Mouse (Mus musculus) adrenal gland, postnatal 4 days (tissue): ENCODE measurements around the gene E130309D02Rik. TPM values are rescaled to one million over a fixed set of nuclear protein-coding genes. Genes with fewer than 3 reads are reported as not detected.

Experiments used
- DNase-seq, 2 experiments: peaks; one replicate each; pipeline ENCODE4 v3.0.0; 2021 to 2022; ENCODE audit warnings: low spot score in 2 of 2, mixed read lengths in 2 of 2
- long read RNA-seq, 2 experiments: library from polyadenylated mRNA; stranded (forward); transcript quantifications; one replicate each; pipeline ENCODE4 v2.0.0; 2021
- total RNA-seq, 2 experiments: library from RNA; stranded (reverse); gene quantifications; 2 replicates each; pipeline ENCODE4 v1.2.3; 2021

E130309D02Rik gene
- total RNA-seq, result 10 to 100 TPM; 29.5 to 30.9 TPM
- long read RNA-seq, experiment 1, transcript E130309D02Rik-201 (6 exons, 2,208 nt), result major isoform, 20 of 30 reads
- long read RNA-seq, experiment 1, partial matches to known transcripts, result 0 of 30 reads
- long read RNA-seq, experiment 1, other reads (novel, unspliced or antisense), result 10 of 30 reads
- long read RNA-seq, experiment 2, transcript E130309D02Rik-201 (6 exons, 2,208 nt), result major isoform, 27 of 45 reads
- long read RNA-seq, experiment 2, partial matches to known transcripts, result 6 of 45 reads
- long read RNA-seq, experiment 2, other reads (novel, unspliced or antisense), result 12 of 45 reads

- peak; percentile 77 to 93 for DNase-seq
Observed at GRCm38 (mm10) chr5:143314730-143315513, at the start of gene E130309D02Rik. E130309D02Rik (minus strand) TSS chr5:143315360.

- DNase-seq, result no peak
Observed at GRCm38 (mm10) chr5:143363678-143364615, 48.8 kb upstream of the E130309D02Rik start.

- DNase-seq, result no peak
Observed at GRCm38 (mm10) chr5:143361428-143361827, 46.3 kb upstream of the E130309D02Rik start.

- no peak for DNase-seq
Observed at GRCm38 (mm10) chr5:143360000-143360399, 44.8 kb upstream of the E130309D02Rik start.

GRCm38 (mm10) chr5:143359263-143359662 is 44.1 kb upstream of the E130309D02Rik start:
- DNase-seq, result no peak

GRCm38 (mm10) chr5:143357564-143357963 is 42.4 kb upstream of the E130309D02Rik start:
- DNase-seq, result no peak

- DNase-seq, result no peak
Observed at GRCm38 (mm10) chr5:143356686-143357388, 41.7 kb upstream of the E130309D02Rik start, which contains the start of gene Grid2ip. Grid2ip (plus strand) TSS chr5:143357338.

- DNase-seq, result no peak
Observed at GRCm38 (mm10) chr5:143356017-143356416, 40.9 kb upstream of the E130309D02Rik start.

- no peak for DNase-seq
Observed at GRCm38 (mm10) chr5:143346367-143346766, 31.2 kb upstream of the E130309D02Rik start.

- DNase-seq, result no peak
Observed at GRCm38 (mm10) chr5:143339603-143340002, 24.4 kb upstream of the E130309D02Rik start.

GRCm38 (mm10) chr5:143336559-143336958 is 21.4 kb upstream of the E130309D02Rik start:
- DNase-seq, result no peak

- no peak for DNase-seq
Observed at GRCm38 (mm10) chr5:143335089-143335460, 19.9 kb upstream of the E130309D02Rik start.

GRCm38 (mm10) chr5:143334418-143335088 is 19.4 kb upstream of the E130309D02Rik start:
- DNase-seq, result no peak

GRCm38 (mm10) chr5:143333872-143334271 is 18.7 kb upstream of the E130309D02Rik start:
- DNase-seq, result peak; percentile 22 to 41

GRCm38 (mm10) chr5:143328690-143329495 is 13.7 kb upstream of the E130309D02Rik start, which contains the start of gene Zdhhc4:
Zdhhc4 (minus strand) TSS chr5:143329256.
- DNase-seq, result peak; percentile 79

GRCm38 (mm10) chr5:143317288-143317610 is 2.1 kb upstream of the E130309D02Rik start:
- peak in 1 of 2 experiments; percentile 35 for DNase-seq

GRCm38 (mm10) chr5:143316605-143317287 is 1.6 kb upstream of the E130309D02Rik start:
- no peak for DNase-seq

GRCm38 (mm10) chr5:143315514-143315888 is 341 bp upstream of the E130309D02Rik start:
- no peak for DNase-seq
